Mouse (Mus musculus): Measurements from ENCODE around the gene Stk39. TPM values are rescaled to one million over a fixed set of nuclear protein-coding genes. Genes with fewer than 3 reads are reported as not detected.

Gene Stk39
- total and polyA plus RNA-seq, 2 experiments: 0.54 to 1.7 TPM

DNA sequence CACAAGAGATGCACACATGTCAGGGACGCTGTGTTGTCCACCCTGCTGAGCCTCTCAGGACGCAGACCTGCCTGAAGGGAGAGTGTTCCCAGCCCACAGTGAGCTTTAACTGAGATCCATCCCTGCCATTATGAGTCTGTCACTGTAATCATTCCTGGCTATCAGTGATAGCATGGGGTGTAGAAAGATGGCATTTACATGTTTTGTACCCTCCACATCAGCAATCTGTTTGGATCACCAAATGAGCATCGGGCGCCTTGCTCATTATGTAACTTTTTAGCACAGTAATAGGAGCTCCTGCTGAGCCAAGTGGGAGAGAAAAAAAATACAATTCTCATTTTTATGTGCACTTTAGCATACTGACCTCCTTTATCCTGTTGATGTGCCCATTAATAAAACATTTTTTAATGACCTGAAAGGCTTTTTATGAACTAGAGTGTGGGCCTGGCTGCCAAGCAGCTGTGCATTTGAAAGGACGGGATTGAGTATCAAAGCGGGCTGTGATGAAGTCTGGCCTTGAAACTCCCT lies 189.0 kb downstream of the Stk39 start:
- Histone ChIP-seq H3K79me2 (ENCODE audit: control insufficient read depth, insufficient read depth, low read length) (no peaks in the 10 kb centered on the region), H3K36me3 (ENCODE audit: control insufficient read depth, insufficient read depth, low read length) (no peaks in the 10 kb centered on the region), H3K9ac (ENCODE audit: low read depth, low read length) (no peak overlapping the region), H3K4me3 (ENCODE audit: insufficient read depth, low read depth, low read length) (no peak overlapping the region), H3K27ac (replicated peaks; ENCODE audit: insufficient read depth, low read depth, low read length) (no peak overlapping the region), H3K27me3 (ENCODE audit: control insufficient read depth, insufficient read depth, low read length) (no peaks in the 10 kb centered on the region), H3K4me1 (ENCODE audit: control insufficient read depth, insufficient read depth, low read length) (no peaks in the 10 kb centered on the region)
- TF ChIP-seq CTCF (IDR thresholded peaks at IDR 0.05; ENCODE audit: low read depth, low read length): no peak
- TF ChIP-seq POLR2A (IDR thresholded peaks at IDR 0.05; ENCODE audit: extremely low read depth, insufficient read depth, low read length): no peak
- 97% methylated on average over 6 of the region's 6 CpGs for WGBS
- DNase-seq (ENCODE audit: extremely low read depth, low read depth, low spot score): no peak

DNA sequence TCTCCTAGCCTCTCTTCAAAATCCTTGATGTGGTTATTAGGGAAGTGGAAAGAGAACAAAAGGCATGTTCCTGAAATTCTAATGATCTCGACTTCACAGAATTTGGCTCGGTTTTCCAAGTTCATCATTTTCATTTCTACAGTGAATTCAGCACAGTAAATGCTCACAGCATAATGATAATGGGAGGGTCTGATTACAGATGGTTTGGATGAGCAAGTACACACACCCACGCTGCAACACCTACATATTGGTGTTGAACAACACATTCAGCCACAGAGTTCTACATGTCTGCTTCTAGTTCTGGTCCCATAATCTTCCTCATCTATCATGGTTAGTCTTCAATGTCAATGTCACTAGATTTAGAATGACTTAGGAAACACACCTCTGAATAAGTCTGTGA lies 190.5 kb downstream of the Stk39 start:
- no peak overlapping the region for H3K4me3 ChIP-seq (ENCODE audit: insufficient read depth, low read depth, low read length)
- WGBS: 96% methylated on average over 3 of the region's 3 CpGs
- no peaks in the 10 kb centered on the region for H3K4me1 ChIP-seq (ENCODE audit: control insufficient read depth, insufficient read depth, low read length)
- H3K36me3 ChIP-seq (ENCODE audit: control insufficient read depth, insufficient read depth, low read length): no peaks in the 10 kb centered on the region
- no peaks in the 10 kb centered on the region for H3K27me3 ChIP-seq (ENCODE audit: control insufficient read depth, insufficient read depth, low read length)
- H3K79me2 ChIP-seq (ENCODE audit: control insufficient read depth, insufficient read depth, low read length): no peaks in the 10 kb centered on the region
- H3K27ac ChIP-seq (replicated peaks; ENCODE audit: insufficient read depth, low read depth, low read length): no peak overlapping the region
- no peak for TF ChIP-seq POLR2A (IDR thresholded peaks at IDR 0.05; ENCODE audit: extremely low read depth, insufficient read depth, low read length)
- no peak for TF ChIP-seq CTCF (IDR thresholded peaks at IDR 0.05; ENCODE audit: low read depth, low read length)
- DNase-seq (ENCODE audit: extremely low read depth, low read depth, low spot score): no peak
- no peak overlapping the region for H3K9ac ChIP-seq (ENCODE audit: low read depth, low read length)

DNA sequence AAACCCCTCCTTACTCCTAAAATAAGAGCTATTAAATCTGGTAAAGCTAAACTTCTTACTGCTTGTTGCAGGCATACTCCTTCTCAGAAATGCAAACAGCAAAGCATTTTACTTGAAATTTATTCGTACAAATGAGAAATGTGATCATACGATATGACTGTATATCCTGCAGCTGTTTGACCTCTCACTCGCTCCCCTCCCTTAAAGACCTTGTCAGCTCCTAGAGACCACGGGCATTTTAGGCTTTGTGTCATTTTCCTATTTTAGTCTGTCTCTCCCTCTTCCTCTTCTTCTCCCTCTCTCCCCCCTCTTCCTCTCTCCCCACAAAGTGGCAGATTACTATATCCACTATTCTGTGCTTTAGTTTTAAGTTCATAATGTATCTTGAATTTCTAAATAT lies 200.8 kb downstream of the Stk39 start:
- no peak for TF ChIP-seq CTCF (IDR thresholded peaks at IDR 0.05; ENCODE audit: low read depth, low read length)
- no peak for TF ChIP-seq POLR2A (IDR thresholded peaks at IDR 0.05; ENCODE audit: extremely low read depth, insufficient read depth, low read length)
- Histone ChIP-seq H3K4me1 (ENCODE audit: control insufficient read depth, insufficient read depth, low read length) (no peaks in the 10 kb centered on the region), H3K36me3 (ENCODE audit: control insufficient read depth, insufficient read depth, low read length) (no peaks in the 10 kb centered on the region), H3K27ac (replicated peaks; ENCODE audit: insufficient read depth, low read depth, low read length) (no peak overlapping the region), H3K4me3 (ENCODE audit: insufficient read depth, low read depth, low read length) (no peak overlapping the region), H3K79me2 (ENCODE audit: control insufficient read depth, insufficient read depth, low read length) (no peaks in the 10 kb centered on the region), H3K9ac (ENCODE audit: low read depth, low read length) (no peak overlapping the region), H3K27me3 (ENCODE audit: control insufficient read depth, insufficient read depth, low read length) (no peaks in the 10 kb centered on the region)
- DNase-seq (ENCODE audit: extremely low read depth, low read depth, low spot score): no peak
- 82% methylated on average over 4 of the region's 4 CpGs for WGBS

DNA sequence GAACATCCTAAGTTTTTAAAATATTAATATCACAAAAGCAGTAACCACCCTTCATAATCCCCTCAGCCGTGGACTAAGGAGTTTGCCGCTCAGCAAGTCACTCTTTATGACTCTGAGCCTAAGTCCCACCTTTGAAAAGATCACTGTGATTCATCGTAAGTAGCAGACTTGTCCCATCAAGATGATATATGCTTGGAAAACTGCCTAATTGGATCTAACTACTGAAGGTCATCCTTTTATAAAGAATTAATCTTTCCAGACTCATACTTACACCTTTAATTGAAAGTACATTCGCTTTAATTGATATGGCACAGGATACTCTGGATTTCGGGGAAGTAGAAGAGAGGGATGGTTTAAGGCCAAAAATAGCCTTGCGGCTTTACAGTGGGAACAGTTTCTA lies 201.2 kb downstream of the Stk39 start:
- Histone ChIP-seq H3K4me3 (ENCODE audit: insufficient read depth, low read depth, low read length) (no peak overlapping the region), H3K79me2 (ENCODE audit: control insufficient read depth, insufficient read depth, low read length) (no peaks in the 10 kb centered on the region), H3K9ac (ENCODE audit: low read depth, low read length) (no peak overlapping the region), H3K27ac (replicated peaks; ENCODE audit: insufficient read depth, low read depth, low read length) (no peak overlapping the region), H3K27me3 (ENCODE audit: control insufficient read depth, insufficient read depth, low read length) (no peaks in the 10 kb centered on the region), H3K36me3 (ENCODE audit: control insufficient read depth, insufficient read depth, low read length) (no peaks in the 10 kb centered on the region), H3K4me1 (ENCODE audit: control insufficient read depth, insufficient read depth, low read length) (no peaks in the 10 kb centered on the region)
- DNase-seq (ENCODE audit: extremely low read depth, low read depth, low spot score): no peak
- TF ChIP-seq CTCF (IDR thresholded peaks at IDR 0.05; ENCODE audit: low read depth, low read length): no peak
- no peak for TF ChIP-seq POLR2A (IDR thresholded peaks at IDR 0.05; ENCODE audit: extremely low read depth, insufficient read depth, low read length)
- 90% methylated on average over 6 of the region's 6 CpGs for WGBS

DNA sequence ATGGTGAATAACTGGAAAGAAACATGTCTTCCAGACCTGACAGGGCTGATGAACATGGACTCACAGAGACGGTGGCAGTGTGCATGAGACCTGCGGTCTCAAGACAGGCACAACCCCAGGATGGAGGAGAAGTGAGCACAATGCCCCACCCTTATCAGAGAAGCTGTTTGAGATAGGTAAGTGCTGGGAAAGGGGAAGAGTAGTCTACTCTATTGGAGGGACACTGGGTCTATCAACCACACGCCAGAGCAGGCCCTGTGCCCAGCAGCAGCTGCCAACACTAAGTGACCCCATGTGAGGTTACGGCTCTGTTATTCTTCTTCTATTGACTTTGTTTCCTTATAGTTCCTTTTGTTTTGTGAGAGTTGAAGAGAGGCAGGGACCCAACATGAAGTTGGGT lies 202.4 kb downstream of the Stk39 start:
- TF ChIP-seq CTCF (IDR thresholded peaks at IDR 0.05; ENCODE audit: low read depth, low read length): no peak
- TF ChIP-seq POLR2A (IDR thresholded peaks at IDR 0.05; ENCODE audit: extremely low read depth, insufficient read depth, low read length): no peak
- no peak for DNase-seq (ENCODE audit: extremely low read depth, low read depth, low spot score)
- Histone ChIP-seq H3K36me3 (ENCODE audit: control insufficient read depth, insufficient read depth, low read length) (no peaks in the 10 kb centered on the region), H3K9ac (ENCODE audit: low read depth, low read length) (no peak overlapping the region), H3K27ac (replicated peaks; ENCODE audit: insufficient read depth, low read depth, low read length) (no peak overlapping the region), H3K4me3 (ENCODE audit: insufficient read depth, low read depth, low read length) (no peak overlapping the region), H3K27me3 (ENCODE audit: control insufficient read depth, insufficient read depth, low read length) (no peaks in the 10 kb centered on the region), H3K79me2 (ENCODE audit: control insufficient read depth, insufficient read depth, low read length) (no peaks in the 10 kb centered on the region), H3K4me1 (ENCODE audit: control insufficient read depth, insufficient read depth, low read length) (no peaks in the 10 kb centered on the region)
- 94% methylated on average over 4 of the region's 4 CpGs for WGBS

DNA sequence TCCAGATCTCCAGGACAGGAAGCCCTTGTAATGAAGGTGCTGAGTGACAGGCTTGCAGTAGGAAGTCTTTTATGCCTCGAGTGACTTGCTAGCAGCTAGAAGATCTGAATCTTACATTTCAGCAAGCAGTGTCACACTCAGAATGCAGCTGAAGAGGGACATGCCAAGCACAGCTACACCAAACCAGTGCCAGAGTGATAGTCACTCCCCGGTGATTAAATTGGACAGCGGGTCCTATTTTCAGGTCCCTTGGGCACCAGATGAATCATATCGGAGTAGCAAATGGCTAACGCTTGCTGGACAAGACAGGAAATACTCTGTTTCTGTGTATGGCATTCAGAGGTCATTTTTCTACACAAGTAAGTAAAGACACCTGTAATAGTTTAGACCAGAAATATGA lies 207.2 kb downstream of the Stk39 start:
- no peak for DNase-seq (ENCODE audit: extremely low read depth, low read depth, low spot score)
- no peaks in the 10 kb centered on the region for H3K79me2 ChIP-seq (ENCODE audit: control insufficient read depth, insufficient read depth, low read length)
- 84% methylated on average over 5 of the region's 5 CpGs for WGBS
- no peak overlapping the region for H3K9ac ChIP-seq (ENCODE audit: low read depth, low read length)
- no peak overlapping the region for H3K4me3 ChIP-seq (ENCODE audit: insufficient read depth, low read depth, low read length)
- H3K27ac ChIP-seq (replicated peaks; ENCODE audit: insufficient read depth, low read depth, low read length): no peak overlapping the region
- H3K27me3 ChIP-seq (ENCODE audit: control insufficient read depth, insufficient read depth, low read length): no peaks in the 10 kb centered on the region
- no peak for TF ChIP-seq POLR2A (IDR thresholded peaks at IDR 0.05; ENCODE audit: extremely low read depth, insufficient read depth, low read length)
- TF ChIP-seq CTCF (IDR thresholded peaks at IDR 0.05; ENCODE audit: low read depth, low read length): no peak
- no peaks in the 10 kb centered on the region for H3K4me1 ChIP-seq (ENCODE audit: control insufficient read depth, insufficient read depth, low read length)
- H3K36me3 ChIP-seq (ENCODE audit: control insufficient read depth, insufficient read depth, low read length): no peaks in the 10 kb centered on the region
